Mouse (Mus musculus): ENCODE data around the gene Cdh16.
"Not testable (repeated sequence)": the region's sequence is repeated elsewhere in the genome, so short reads cannot be mapped to it uniquely, and the experiment has no call there.

Gene Cdh16

GRCm38 (mm10) chr8:104611613-104612012 is 12.6 kb downstream of the Cdh16 start:
- no peak for DNase-seq (ENCODE audit: low spot score)

GRCm38 (mm10) chr8:104610185-104610766 is 13.9 kb downstream of the Cdh16 start:
- no peak for DNase-seq (ENCODE audit: low spot score)

GRCm38 (mm10) chr8:104609222-104609621 is 15.0 kb downstream of the Cdh16 start:
- no peak for DNase-seq (ENCODE audit: low spot score)

- no peak for DNase-seq (ENCODE audit: low spot score)
These were observed 16.3 kb downstream of the Cdh16 start for GRCm38 (mm10) chr8:104607944-104608343.

- no peak for DNase-seq (ENCODE audit: low spot score)
These were observed 17.9 kb downstream of the Cdh16 start for GRCm38 (mm10) chr8:104606329-104606728.

- no peak for DNase-seq (ENCODE audit: low spot score)
These were observed 21.0 kb downstream of the Cdh16 start for GRCm38 (mm10) chr8:104603245-104603593.

GRCm38 (mm10) chr8:104602468-104603244 is 21.5 kb downstream of the Cdh16 start:
- DNase-seq (ENCODE audit: low spot score), result peak; percentile 70

GRCm38 (mm10) chr8:104601941-104602371 is 22.2 kb downstream of the Cdh16 start:
- DNase-seq (ENCODE audit: low spot score), result no peak

GRCm38 (mm10) chr8:104601386-104601785 is 22.8 kb downstream of the Cdh16 start:
- no peak for DNase-seq (ENCODE audit: low spot score)

- no peak for DNase-seq (ENCODE audit: low spot score)
These were observed 25.7 kb downstream of the Cdh16 start for GRCm38 (mm10) chr8:104598496-104598895.

GRCm38 (mm10) chr8:104597656-104598055 is 26.5 kb downstream of the Cdh16 start:
- DNase-seq (ENCODE audit: low spot score), result no peak

GRCm38 (mm10) chr8:104595773-104596536 is 28.2 kb downstream of the Cdh16 start:
- DNase-seq (ENCODE audit: low spot score), result no peak

- no peak for DNase-seq (ENCODE audit: low spot score)
These were observed 29.4 kb downstream of the Cdh16 start for GRCm38 (mm10) chr8:104594611-104595362.

- DNase-seq (ENCODE audit: low spot score), result no peak
These were observed 30.5 kb downstream of the Cdh16 start for GRCm38 (mm10) chr8:104593536-104594325.

GRCm38 (mm10) chr8:104592566-104592965 is 31.6 kb downstream of the Cdh16 start:
- DNase-seq (ENCODE audit: low spot score), result no peak

GRCm38 (mm10) chr8:104591856-104592255 is 32.3 kb downstream of the Cdh16 start:
- DNase-seq (ENCODE audit: low spot score), result no peak

- DNase-seq (ENCODE audit: low spot score), result peak; percentile 96
These were observed 32.9 kb downstream of the Cdh16 start, which contains the start of gene Pdp2 for GRCm38 (mm10) chr8:104591133-104591834. Pdp2 (plus strand) TSS chr8:104591451.

- no peak for DNase-seq (ENCODE audit: low spot score)
These were observed 33.9 kb downstream of the Cdh16 start for GRCm38 (mm10) chr8:104590284-104590683.

- no peak for DNase-seq (ENCODE audit: low spot score)
These were observed 39.7 kb downstream of the Cdh16 start for GRCm38 (mm10) chr8:104584522-104584921.

GRCm38 (mm10) chr8:104577606-104578005 is 46.6 kb downstream of the Cdh16 start:
- DNase-seq (ENCODE audit: low spot score), result not testable (repeated sequence)

- no peak for DNase-seq (ENCODE audit: low spot score)
These were observed 47.4 kb downstream of the Cdh16 start for GRCm38 (mm10) chr8:104576820-104577219.

All from c-Kit-positive CD71-positive TER-119-positive erythroid progenitor cells, embryonic 14.5 days (primary cell).